Mouse (Mus musculus) 3134 (cell line): ENCODE results near the gene Mpo.

Source experiments
- DNase-seq: peaks from one replicate; pipeline ENCODE4 v3.0.0-alpha.2; 2011; ENCODE audit warnings: low spot score; ENCODE audit not compliant: insufficient read length; ENCODE audit errors: extremely low read depth

Mpo gene

DNA sequence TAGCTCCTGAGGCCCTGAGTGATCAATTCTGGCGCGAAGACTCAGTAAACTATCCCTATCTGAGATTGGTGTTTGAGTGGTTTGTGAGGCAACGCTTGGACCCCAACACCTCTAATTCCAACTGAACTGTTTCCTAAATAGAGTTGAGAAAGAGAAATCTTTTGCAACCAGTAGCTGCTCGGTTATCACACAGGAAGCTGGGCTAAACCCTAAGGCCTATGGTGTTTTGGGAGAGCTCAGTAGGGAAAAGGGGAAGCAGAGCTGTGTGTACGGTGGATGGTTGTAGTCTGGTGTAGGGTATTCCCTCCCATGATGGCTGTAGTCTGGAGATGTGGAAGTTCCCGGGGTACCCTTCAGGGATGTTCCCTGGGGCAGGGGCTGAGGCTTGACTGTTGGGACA lies 3.3 kb upstream of the Mpo start:
- no peak for DNase-seq

DNA sequence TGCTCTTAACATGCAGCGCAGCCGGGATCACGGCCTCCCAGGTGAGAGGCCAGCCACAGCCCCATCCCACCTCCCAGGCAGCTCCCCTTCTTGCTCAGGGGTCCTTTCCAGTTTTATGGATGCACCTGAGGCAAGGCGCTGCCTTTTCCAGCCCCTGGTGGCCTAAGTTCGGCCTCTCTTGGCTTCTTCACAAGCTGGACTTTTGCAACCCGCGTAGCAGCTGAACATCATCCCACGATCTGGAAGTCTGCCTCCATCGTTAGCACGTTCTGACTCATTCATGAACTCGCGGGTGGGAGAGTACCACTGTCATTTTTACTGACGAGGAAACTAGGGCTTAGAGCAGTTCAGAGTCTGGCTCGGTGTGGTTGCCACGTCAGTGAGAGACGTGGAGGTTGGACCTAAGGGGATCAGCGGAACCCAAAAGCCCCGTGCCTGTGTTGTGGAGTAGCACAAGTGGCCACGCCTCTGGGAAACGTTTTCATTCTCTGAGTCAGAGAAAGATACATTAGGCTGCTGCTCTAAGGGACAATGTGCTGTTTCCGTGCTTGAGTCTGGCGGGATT lies 8.4 kb downstream of the Mpo start:
- DNase-seq: no peak

DNA sequence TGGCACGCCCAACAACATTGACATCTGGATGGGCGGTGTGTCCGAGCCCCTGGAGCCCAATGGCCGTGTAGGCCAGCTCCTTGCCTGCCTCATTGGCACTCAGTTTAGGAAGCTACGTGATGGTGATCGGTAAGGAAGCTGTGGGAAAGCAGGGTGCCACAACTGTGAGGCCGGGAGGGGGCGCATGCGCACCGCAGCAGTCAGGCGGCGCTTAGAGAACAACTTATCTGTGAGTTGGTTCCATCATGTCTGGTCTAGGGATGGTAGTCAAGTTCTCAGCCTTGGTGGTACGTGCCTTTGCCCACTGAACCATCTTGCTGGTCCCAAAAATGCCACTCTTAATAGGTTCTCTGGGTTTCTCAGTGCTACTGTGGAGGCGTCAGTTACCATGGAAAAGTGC lies 9.2 kb downstream of the Mpo start:
- no peak for DNase-seq

DNA sequence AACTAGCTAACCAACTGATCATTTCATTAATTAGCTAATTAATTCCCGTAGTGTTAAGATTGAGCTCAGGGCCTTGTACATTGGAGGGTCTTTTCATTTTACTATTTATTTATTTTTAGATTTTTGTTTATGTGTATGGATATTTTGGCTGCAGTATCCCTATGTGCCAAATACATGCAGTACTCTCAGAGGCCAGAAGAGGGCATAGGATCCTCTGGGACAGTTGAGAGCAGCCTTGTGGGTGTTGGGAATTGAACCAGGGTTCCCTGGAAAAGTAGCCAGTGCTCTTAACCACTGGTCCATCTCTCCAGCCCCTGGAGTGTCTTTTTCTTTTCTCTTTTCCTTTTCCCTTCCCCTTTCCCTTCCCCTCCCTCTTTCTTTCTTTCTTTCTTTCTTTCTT lies 12.1 kb downstream of the Mpo start:
- DNase-seq: no peak

DNA sequence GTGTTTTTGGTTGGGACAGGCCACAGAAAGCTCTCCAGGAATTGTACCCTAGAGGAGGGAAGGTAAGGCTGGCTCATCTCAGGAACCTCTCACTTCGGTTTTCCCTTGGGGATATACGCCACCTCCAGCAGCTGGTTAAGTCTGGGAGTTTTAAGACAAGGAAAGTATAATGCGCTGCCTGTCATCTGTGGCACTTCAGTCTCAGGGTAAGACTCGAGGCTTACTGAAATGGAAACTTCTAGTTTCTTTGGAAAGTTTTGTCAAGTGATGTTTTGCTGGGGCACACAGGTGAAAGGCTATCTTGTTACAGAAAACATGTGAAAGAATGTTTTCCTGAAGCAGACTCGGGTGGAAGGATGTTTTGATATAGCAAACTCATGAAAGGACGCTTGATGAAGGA lies 14.1 kb downstream of the Mpo start:
- DNase-seq: no peak

DNA sequence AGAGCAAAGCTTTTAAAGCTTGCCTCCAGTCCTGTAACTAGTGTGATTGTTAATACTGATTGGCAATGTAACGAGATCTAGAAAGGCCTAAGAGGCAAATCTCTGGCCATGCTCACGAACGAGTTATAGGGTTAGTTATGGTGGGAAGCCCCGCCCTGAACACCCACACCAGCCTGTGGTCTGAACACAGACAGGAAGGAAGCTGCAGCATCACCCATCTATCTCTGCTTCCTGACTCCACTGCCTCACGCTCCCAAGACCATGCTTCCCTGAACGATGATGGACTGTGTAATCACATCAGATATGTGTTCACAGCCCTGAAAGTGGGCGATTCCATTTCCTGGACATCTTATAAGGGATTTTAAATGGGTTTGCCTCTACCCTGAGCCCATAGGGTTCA lies 14.9 kb downstream of the Mpo start:
- no peak for DNase-seq

DNA sequence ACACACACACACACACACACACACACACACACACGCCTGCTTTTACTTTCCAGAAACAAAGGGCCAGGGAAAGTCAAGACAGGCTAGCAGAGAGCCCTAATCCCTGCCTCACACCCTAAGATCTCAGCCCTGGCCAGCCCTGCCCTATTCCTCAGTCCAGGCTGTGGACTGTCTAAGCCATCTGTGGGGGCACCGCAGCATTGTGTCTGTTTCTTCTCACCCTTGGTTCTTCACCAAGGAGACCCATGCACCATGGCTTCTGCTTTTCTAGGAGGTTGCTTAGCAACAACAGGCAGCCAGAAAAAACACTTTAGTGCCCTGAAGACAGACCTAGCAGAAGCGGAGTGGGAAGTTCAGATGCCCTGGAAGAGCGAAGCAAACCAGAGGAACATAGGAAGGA lies 18.0 kb downstream of the Mpo start:
- DNase-seq: no peak

DNA sequence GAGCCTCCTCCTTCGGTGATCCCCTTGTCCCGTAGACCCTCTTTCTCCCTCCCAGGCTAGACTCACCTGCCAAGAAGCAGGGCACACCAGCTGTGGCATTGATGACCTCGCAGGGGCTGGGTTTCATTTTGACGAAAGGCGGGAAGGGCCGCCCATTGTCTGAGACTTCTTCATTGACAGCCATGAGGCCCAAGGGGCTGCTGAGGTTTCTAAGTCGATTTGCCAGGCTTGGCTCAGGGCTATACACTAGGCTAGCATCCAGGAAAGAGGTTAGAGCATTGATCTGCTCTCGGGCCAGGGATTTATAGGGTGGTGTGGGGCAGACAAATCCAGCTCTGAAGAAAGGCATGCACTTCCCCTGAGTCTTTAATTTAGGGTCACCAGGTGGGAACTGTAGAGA lies 21.4 kb downstream of the Mpo start:
- no peak for DNase-seq

DNA sequence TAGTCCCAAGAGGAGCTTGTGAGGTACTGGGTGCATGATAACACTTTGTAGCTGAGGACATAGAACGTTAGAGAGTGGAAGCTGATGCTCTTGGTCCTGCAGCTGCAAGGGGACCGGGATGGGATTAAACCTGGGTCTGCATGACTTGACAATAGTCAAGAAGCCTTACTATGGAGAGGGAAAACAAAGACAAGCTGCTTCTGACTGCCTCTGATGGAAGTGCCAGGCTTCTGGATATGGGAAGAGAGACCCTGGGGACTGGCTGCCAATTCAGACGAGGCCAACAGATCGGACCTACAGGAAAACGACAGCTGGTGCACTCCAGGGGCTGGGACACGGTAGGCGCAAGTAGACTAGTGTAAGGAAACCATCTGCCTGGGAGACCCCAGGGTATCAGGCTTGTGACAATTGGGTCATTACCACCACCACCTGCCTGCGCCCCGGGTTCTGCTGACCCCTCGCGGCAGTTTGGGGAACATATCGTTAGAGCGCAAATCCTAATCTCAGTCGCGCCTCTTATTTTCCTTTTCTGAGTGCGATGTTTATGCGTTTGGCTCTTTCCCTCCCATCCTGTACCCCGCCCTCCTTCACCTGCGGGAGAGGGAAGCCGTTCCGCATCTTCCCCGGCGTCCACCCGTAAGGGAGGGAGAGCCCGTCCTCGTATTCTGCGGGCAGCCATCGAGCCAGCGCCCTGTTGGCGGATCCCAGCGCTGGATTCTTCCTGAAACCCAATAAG lies 23.5 kb downstream of the Mpo start:
- DNase-seq: no peak

DNA sequence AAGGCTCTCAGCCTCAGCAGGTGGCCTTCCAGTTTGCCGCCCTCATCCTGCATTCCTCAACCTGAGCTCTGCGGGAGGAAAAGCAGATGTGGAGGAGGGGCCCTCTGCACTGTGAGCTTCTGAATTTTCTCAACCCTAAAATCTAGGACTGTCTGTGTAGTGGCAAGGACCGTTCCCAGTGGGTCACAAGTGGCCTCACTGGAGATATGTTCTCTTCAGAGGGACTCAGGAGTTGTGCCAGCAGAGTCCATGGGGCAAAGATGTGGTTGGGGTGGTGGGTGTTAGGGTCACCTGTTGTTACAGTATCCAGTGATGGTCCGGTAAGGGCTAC lies 24.0 kb downstream of the Mpo start:
- DNase-seq: no peak

DNA sequence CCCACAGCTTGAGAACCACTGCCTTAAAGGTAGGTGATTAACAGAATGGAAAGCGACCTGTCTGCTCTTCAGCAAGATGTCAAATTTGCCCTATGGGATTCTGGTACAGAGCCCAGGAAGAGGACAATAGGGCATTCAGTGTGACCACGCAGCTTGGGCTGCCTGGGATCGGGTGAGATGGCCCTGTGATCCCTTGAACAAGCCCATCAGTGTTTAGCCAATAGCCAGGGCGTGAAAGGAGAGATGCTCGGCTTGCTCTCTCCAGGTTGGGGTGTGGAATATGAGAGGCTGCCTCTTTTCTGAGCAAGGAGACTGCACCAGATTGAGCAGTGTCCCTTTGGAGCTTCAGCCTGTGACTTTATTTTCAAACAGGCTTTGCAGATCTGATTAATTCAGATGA lies 28.1 kb downstream of the Mpo start:
- DNase-seq: no peak

DNA sequence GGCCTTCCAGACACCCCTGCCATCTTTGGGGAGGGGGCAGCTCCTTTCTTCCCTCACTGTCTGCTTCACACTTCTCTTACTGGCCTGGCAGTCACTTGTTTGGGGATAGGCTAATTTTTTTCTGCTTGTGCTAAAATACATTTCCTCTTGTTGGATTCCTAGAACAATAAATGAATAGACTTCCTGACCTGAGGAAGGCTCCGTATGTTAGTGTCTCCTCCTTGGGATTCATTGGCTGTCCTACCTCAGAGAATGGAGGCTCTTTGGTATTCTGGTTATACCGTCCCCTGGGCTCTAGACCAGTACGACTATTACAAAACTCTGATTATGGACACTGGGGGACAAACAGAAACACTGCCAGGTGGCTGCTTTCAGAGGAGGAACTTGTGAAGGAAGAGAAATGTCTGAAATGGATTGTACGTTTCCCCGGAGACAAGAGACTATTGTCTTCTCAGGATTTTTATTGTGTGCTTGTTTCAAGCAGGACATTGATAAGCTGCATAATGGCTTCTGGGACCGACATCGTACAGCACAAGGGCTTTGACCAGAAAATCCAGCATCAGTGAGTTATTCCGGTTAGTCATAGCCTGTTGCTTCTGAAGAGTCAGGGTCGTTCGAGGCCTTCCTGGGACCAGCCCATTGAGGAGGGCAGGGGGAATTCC lies 35.0 kb downstream of the Mpo start, which contains the start of gene Lpo:
Gene Lpo, minus strand, starts transcription at position 51 of the 662 bp plus-strand sequence.
- DNase-seq: no peak

DNA sequence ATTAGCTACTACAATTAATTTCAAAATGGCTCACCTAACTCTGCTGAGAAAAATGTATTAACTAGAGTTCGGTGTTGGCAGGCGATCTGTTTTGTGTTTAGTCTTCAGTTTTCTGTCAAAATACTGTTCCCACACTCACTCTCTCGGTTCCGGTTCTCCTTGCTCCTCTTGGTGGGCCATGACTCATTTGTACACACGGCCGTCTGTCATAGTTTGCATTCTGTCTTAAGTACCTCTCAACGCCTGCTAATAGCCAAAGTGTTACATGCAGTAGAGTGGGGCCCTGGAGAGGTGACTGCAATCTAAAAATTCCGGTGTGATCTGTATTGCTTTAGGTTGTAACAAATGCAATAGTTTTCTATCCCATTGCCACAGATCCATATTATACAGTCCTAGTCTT lies 47.3 kb downstream of the Mpo start:
- DNase-seq: no peak

DNA sequence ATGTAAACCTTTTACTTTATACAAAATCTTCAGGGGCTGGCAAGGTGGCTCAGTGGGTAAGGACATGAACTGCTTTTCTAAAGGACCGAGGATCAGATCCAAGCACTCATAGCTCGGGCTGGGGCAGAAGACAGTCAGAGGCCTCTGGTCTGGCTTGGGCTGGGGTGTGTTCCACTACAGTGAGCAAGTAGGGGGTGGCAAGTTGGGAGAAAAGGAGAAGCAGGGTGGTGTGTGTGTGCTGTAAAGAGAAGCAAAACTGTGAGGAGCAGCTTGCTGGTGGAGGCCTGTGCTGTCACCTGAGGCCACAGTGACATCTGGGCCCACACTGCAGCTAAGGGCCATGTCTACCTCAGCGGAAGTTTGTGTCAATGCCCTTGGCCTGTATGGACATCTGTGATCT lies 48.1 kb downstream of the Mpo start:
- DNase-seq: no peak

DNA sequence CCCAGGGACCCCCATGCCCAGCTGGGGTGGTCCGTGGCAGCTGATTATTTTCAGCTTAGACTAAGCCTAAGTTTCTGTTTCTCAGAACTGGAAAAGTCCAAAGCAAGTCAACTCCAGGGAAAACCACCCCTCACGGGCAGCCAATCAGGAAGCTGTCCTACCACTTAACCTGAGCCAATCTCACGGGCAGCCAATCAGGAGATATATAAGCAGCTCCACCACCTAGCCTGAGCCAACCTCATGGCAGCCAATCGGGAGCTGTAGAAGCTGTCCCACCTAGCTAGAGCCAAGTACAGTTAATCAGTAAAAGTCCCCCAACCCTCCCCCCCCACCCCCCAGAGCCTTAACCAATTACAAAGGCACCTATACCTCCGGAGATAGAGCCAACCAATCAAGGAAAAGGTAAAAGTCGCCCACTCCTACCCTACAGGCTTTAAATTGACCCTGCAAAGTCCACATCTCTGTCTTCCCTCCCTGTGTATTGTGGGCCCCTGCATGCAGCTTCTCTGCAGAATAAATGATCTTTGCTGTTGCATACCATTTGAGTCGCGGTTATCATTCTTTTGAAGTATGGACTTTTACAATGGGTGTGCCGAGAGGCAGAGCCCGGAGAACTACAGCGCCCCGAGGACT lies 53.7 kb downstream of the Mpo start:
- DNase-seq: no peak

DNA sequence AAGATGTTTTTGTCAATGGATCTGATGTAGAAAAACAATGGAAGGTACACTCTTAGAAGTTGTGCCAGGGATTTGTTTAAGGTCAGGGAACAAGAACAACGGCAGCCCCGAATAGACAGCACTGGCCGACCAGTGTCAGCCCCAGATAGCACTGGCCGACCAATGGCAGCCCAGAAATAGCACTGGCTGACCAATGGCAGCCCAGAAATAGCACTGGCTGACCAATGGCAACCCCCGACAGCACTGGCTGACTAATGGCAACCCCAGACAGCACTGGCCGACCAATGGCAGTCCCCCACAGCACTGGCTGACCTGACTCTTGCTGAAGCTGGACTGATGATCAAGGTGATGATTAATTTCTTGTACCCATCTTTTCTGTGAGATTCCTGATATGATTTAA lies 54.5 kb downstream of the Mpo start:
- no peak for DNase-seq

DNA sequence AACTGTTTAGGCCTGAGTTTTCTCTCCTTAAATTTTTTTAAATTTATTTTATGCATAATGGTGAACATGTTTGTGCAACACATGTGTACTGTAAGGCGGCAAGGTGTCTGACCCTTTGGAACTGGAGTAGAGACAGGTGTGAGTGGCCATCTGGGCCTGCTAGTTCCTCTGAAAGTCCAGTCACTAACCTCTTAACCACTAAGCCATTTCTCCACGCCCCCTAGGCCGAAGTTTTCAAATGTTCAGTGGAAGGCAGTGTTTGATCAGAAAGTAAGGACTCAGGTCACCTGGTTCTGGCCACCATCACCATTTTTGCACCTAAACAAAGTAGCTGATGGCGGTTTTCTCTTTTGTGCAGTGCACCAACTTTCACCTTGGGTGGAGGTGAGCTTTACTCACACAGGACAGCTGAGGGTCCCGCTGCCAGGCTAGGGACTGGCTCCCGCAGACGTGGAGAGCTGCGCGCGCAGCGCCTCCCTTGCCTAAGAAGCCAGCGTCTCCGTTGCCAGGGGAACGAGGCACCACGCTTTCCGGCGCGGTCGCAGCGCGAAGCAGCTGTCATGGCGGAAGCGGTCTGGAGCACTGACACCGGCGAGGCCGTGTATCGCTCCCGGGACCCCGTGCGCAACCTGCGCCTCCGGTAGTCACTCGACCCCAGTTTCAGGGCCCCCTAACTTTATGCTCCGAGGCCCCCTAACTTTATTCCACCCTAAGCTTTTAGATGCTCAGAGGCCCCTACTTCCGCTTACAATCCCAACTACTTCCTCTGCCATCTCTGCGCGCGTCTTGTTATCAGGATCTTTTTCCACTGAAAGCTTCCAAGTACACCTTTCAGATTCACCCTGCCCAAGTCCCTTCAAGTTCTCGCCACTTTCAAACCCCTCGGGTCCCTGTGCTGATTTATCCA lies 59.6 kb downstream of the Mpo start, which contains the start of gene Mks1:
Gene Mks1, plus strand, starts transcription at position 526 of the 907 bp plus-strand sequence.
- no peak for DNase-seq

DNA sequence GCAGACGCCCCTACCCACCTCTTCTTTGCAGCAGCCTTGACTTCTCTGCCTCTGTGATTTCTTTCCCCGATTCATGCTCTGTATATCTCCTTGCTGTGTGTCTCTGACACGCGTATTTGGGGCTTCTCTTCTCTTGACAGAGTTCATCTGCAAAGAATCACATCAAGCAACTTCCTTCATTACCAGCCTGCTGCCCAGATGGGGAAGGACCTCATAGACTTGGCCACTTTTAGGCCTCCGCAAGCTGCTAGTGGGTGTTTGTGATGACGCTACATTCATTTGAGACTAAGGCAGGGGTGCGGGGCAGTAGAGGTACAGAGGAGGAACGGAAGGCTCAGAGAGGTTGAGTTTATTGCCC lies 60.2 kb downstream of the Mpo start:
- no peak for DNase-seq
